Mouse (Mus musculus) intestine, embryonic 14.5 days (tissue): ENCODE data around the gene Zfp93. TPM values are rescaled to one million over a fixed set of nuclear protein-coding genes. Genes with fewer than 3 reads are reported as not detected.

ENCODE experiments used
- ATAC-seq: fragments of 200-750 bp; cut with Nextera tagmentation; replicated peaks from 2 replicates; pipeline ENCODE4 v1.8.0; 2017; ENCODE audit warnings: low read depth, moderate number of reproducible peaks, moderate TSS enrichment, moderate library complexity; ENCODE audit not compliant: low FRiP score, low TSS enrichment
- DNase-seq: peaks from one replicate; pipeline ENCODE4 v3.0.0-alpha.2; 2018; ENCODE audit warnings: low spot score
- H3K27ac ChIP-seq: fragments of 300-500 bp; sonication (generic); 2 replicates; pipeline ENCODE4 v1.5.1; 2014; ENCODE audit warnings: low read depth, mild to moderate bottlenecking, control low read depth
- H3K27me3 ChIP-seq: fragments of 300-500 bp; sonication (generic); replicated peaks from 2 replicates; pipeline ENCODE4 v1.6.1; 2014; ENCODE audit warnings: low read length, control low read depth; ENCODE audit not compliant: control insufficient read depth, insufficient read depth
- H3K36me3 ChIP-seq: fragments of 300-500 bp; sonication (generic); 2 replicates; pipeline ENCODE4 v1.6.1; 2014; ENCODE audit warnings: low read length, control low read depth; ENCODE audit not compliant: control insufficient read depth, insufficient read depth
- H3K4me1 ChIP-seq: fragments of 300-500 bp; sonication (generic); replicated peaks from 2 replicates; pipeline ENCODE4 v1.6.1; 2014; ENCODE audit warnings: low read length, control low read depth, mixed read lengths; ENCODE audit not compliant: control insufficient read depth, insufficient read depth
- H3K4me2 ChIP-seq: fragments of 300-500 bp; sonication (generic); 2 replicates; pipeline ENCODE4 v1.6.1; 2014; ENCODE audit warnings: low read length
- H3K4me3 ChIP-seq: fragments of 300-500 bp; sonication (generic); 2 replicates; pipeline ENCODE4 v1.5.1; 2014; ENCODE audit warnings: low read depth, low read length, control low read depth, mixed read lengths
- H3K9ac ChIP-seq: fragments of 300-500 bp; sonication (generic); 2 replicates; pipeline ENCODE4 v1.6.1; 2014; ENCODE audit warnings: mild to moderate bottlenecking, low read length
- H3K9me3 ChIP-seq: fragments of 300-500 bp; sonication (generic); 2 replicates; pipeline ENCODE4 v1.6.1; 2016; ENCODE audit warnings: low read length, control low read depth; ENCODE audit not compliant: control insufficient read depth
- WGBS: fragments of 180-500 bp; shearing (Covaris S2); extraction: QIAGEN DNeasy Blood & Tissue Kit; methylation state at CpG from one replicate; pipeline ENCODE4 v1.1.7; 2014; 5-methylcytosine and 5-hydroxymethylcytosine counted together
- polyA plus RNA-seq: library from polyadenylated mRNA; unstranded; fragments of >200 nt; fragmentation: Nextera tagmentation; extraction: Ambion mirVana; gene quantifications from 2 replicates; pipeline ENCODE4 v1.2.1, GENCODE M21; 2014

Zfp93 gene
- polyA plus RNA-seq, 1 experiment from 2014 or later: 7.4 TPM

GRCm38 (mm10) chr7:24297361-24298095 is 27.3 kb downstream of the Zfp93 start:
- H3K4me3 ChIP-seq: no peak overlapping the region
- no peaks in the 10 kb centered on the region for H3K9me3 ChIP-seq
- no peak for DNase-seq
- H3K4me1 ChIP-seq: no peaks in the 10 kb centered on the region; the same call in 1 of the 2 replicates
- 0 out of 2 replicates have a peak overlapping the region, but pooled peaks have one; percentile 11 for H3K9ac ChIP-seq
- H3K4me2 ChIP-seq: peak overlapping the region; percentile 80
- no peak for ATAC-seq
- peaks cover 48% of the 10 kb centered on the region for H3K36me3 ChIP-seq
- no peak overlapping the region for H3K27ac ChIP-seq
- WGBS: 93% methylated on average over 15 of the region's 15 CpGs
- H3K27me3 ChIP-seq: no peaks in the 10 kb centered on the region

GRCm38 (mm10) chr7:24298635-24298972 is 28.4 kb downstream of the Zfp93 start:
- H3K36me3 ChIP-seq: peaks cover 47% of the 10 kb centered on the region
- H3K27me3 ChIP-seq: no peaks in the 10 kb centered on the region
- ATAC-seq: no peak
- WGBS: 4% methylated on average over 12 of the region's 12 CpGs
- no peaks in the 10 kb centered on the region for H3K9me3 ChIP-seq
- H3K27ac ChIP-seq: peak overlapping the region; percentile 88
- H3K9ac ChIP-seq: peak overlapping the region; percentile 71
- no peaks in the 10 kb centered on the region; the same call in 1 of the 2 replicates for H3K4me1 ChIP-seq
- peak; percentile 58 for DNase-seq
- peak overlapping the region; percentile 73 for H3K4me3 ChIP-seq
- peak overlapping the region; percentile 80 for H3K4me2 ChIP-seq

GRCm38 (mm10) chr7:24298973-24299708 is 28.9 kb downstream of the Zfp93 start:
- Histone ChIP-seq H3K4me3 (peak overlapping the region; percentile 73), H3K27ac (peak overlapping the region; percentile 88), H3K27me3 (no peaks in the 10 kb centered on the region), H3K9me3 (no peaks in the 10 kb centered on the region), H3K4me2 (peak overlapping the region; percentile 80), H3K4me1 (no peaks in the 10 kb centered on the region; the same call in 1 of the 2 replicates), H3K36me3 (peaks cover 42% of the 10 kb centered on the region), H3K9ac (peak overlapping the region; percentile 71)
- WGBS: under 1% methylated on average over 46 of the region's 47 CpGs
- DNase-seq: peak; percentile 90
- ATAC-seq: peak; percentile 88

- Histone ChIP-seq H3K4me3 (peak overlapping the region; percentile 73), H3K9ac (peak overlapping the region; percentile 71), H3K27me3 (no peaks in the 10 kb centered on the region), H3K4me2 (peak overlapping the region; percentile 80), H3K4me1 (no peaks in the 10 kb centered on the region; the same call in 1 of the 2 replicates), H3K9me3 (no peaks in the 10 kb centered on the region), H3K27ac (peak overlapping the region; percentile 88; the same call in 1 of the 2 replicates), H3K36me3 (peaks cover 35% of the 10 kb centered on the region)
- DNase-seq (peak; percentile 63), ATAC-seq (peak; percentile 41)
- WGBS: 2% methylated on average over 18 of the region's 18 CpGs
These were observed 29.7 kb downstream of the Zfp93 start for GRCm38 (mm10) chr7:24299823-24300481.

- DNase-seq (peak; percentile 80), ATAC-seq (peak; percentile 68)
- H3K27ac ChIP-seq: peak within 1 kb of the TSS; percentile 52; the same call in 1 of the 2 replicates
- H3K4me1 ChIP-seq: no peaks in the 10 kb centered on the region; the same call in 1 of the 2 replicates
- H3K9me3 ChIP-seq: no peaks in the 10 kb centered on the region
- peaks cover 26% of the 10 kb centered on the region for H3K36me3 ChIP-seq
- 2% methylated on average over 13 of the region's 13 CpGs for WGBS
- peak within 1 kb of the TSS; percentile 80 for H3K4me2 ChIP-seq
- H3K9ac ChIP-seq: peak within 1 kb of the TSS; percentile 71; the same call in 1 of the 2 replicates
- H3K4me3 ChIP-seq: peak within 1 kb of the TSS; percentile 73
- no peaks in the 10 kb centered on the region for H3K27me3 ChIP-seq
These were observed 30.6 kb downstream of the Zfp93 start, which contains the start of gene Zfp61 for GRCm38 (mm10) chr7:24300771-24301282. Zfp61 (minus strand) TSS chr7:24301232.

GRCm38 (mm10) chr7:24315726-24316566 is 45.7 kb downstream of the Zfp93 start:
- Histone ChIP-seq H3K27me3 (peaks cover 14% of the 10 kb centered on the region; the same call in 1 of the 2 replicates), H3K4me2 (peak overlapping the region; percentile 66), H3K4me1 (peaks cover 5% of the 10 kb centered on the region), H3K4me3 (peak overlapping the region; percentile 47), H3K9ac (peak overlapping the region; percentile 66), H3K27ac (peak overlapping the region; percentile 34), H3K36me3 (no peaks in the 10 kb centered on the region), H3K9me3 (no peaks in the 10 kb centered on the region)
- WGBS: 28% methylated on average over 29 of the region's 29 CpGs
- no peak for DNase-seq
- ATAC-seq: no peak; the same call in 1 of the 2 replicates

GRCm38 (mm10) chr7:24316567-24317092 is 46.4 kb downstream of the Zfp93 start, which contains the start of gene Zfp94:
Zfp94 (minus strand) TSS chr7:24316666.
- peak within 1 kb of the TSS; percentile 68 for H3K27ac ChIP-seq
- peak within 1 kb of the TSS; percentile 66 for H3K9ac ChIP-seq
- DNase-seq: peak; percentile 90
- ATAC-seq: peak; percentile 90
- peak within 1 kb of the TSS; percentile 47 for H3K4me3 ChIP-seq
- no peaks in the 10 kb centered on the region for H3K9me3 ChIP-seq
- peaks cover 14% of the 10 kb centered on the region; the same call in 1 of the 2 replicates for H3K27me3 ChIP-seq
- H3K36me3 ChIP-seq: no peaks in the 10 kb centered on the region
- peak within 1 kb of the TSS; percentile 66 for H3K4me2 ChIP-seq
- WGBS: under 1% methylated on average over 33 of the region's 33 CpGs
- H3K4me1 ChIP-seq: peaks cover 5% of the 10 kb centered on the region
